Mouse (Mus musculus) liver, postnatal 0 days (tissue): ENCODE measurements at regions not wholly inside any gene's neighbourhood (a gene's known extent, or its start where the extent isn't known, plus 50 kb on each side); places are given as distances from the start of the nearest gene placed in this dataset.

Source experiments
- ATAC-seq: fragments of 200-750 bp; cut with Nextera tagmentation; 2 replicates; pipeline ENCODE4 v1.8.0; 2017; ENCODE audit warnings: mild to moderate bottlenecking, moderate library complexity
- DNase-seq: peaks from one replicate; pipeline ENCODE4 v3.0.0-alpha.2; 2016
- H3K27ac ChIP-seq: fragments of 300-500 bp; sonication (generic); 2 replicates; pipeline ENCODE4 v1.5.1; 2014; ENCODE audit warnings: antibody characterized with exemption, moderate library complexity, mild to moderate bottlenecking, low read depth
- H3K27me3 ChIP-seq: fragments of 300-500 bp; sonication (generic); 2 replicates; pipeline ENCODE4 v1.6.1; 2014; ENCODE audit warnings: low read length, control low read depth, mixed read lengths; ENCODE audit not compliant: insufficient read depth
- H3K36me3 ChIP-seq: fragments of 300-500 bp; sonication (generic); replicated peaks from 2 replicates; pipeline ENCODE4 v1.6.1; 2014; ENCODE audit warnings: mild to moderate bottlenecking, control low read depth, low read length, moderate library complexity, mixed read lengths; ENCODE audit not compliant: insufficient read depth
- H3K4me1 ChIP-seq: fragments of 300-500 bp; sonication (generic); 2 replicates; pipeline ENCODE4 v1.6.1; 2014; ENCODE audit warnings: antibody characterized with exemption, mild to moderate bottlenecking, control low read depth; ENCODE audit not compliant: insufficient read depth
- H3K4me2 ChIP-seq: fragments of 300-500 bp; sonication (generic); 2 replicates; pipeline ENCODE4 v1.6.1; 2014; ENCODE audit warnings: low read depth, mild to moderate bottlenecking, low read length, moderate library complexity, mixed read lengths
- H3K4me3 ChIP-seq: fragments of 300-500 bp; sonication (generic); 2 replicates; pipeline ENCODE4 v1.5.1; 2014; ENCODE audit warnings: low read depth, low read length
- H3K9ac ChIP-seq: fragments of 300-500 bp; sonication (generic); replicated peaks from 2 replicates; pipeline ENCODE4 v1.6.1; 2014; ENCODE audit warnings: mild to moderate bottlenecking, moderate library complexity
- H3K9me3 ChIP-seq: fragments of 300-500 bp; sonication (generic); 2 replicates; pipeline ENCODE4 v1.6.1; 2016; ENCODE audit warnings: mild to moderate bottlenecking, control low read depth, low read length, mixed read lengths
- CTCF ChIP-seq: sonication (generic); IDR thresholded peaks from 2 replicates; pipeline ENCODE4 v1.5.1; 2016; ENCODE audit warnings: antibody characterized with exemption, low read depth
- EP300 ChIP-seq: IDR thresholded peaks from 2 replicates; pipeline ENCODE4 v1.6.1; 2016; ENCODE audit warnings: antibody characterized with exemption, low read depth, mild to moderate bottlenecking
- WGBS: fragments of 180-500 bp; shearing (Covaris S2); extraction: QIAGEN DNeasy Blood & Tissue Kit; methylation state at CpG from one replicate; pipeline ENCODE4 v1.1.7; 2014; ENCODE audit not compliant: insufficient replicate concordance; 5-methylcytosine and 5-hydroxymethylcytosine counted together

DNA sequence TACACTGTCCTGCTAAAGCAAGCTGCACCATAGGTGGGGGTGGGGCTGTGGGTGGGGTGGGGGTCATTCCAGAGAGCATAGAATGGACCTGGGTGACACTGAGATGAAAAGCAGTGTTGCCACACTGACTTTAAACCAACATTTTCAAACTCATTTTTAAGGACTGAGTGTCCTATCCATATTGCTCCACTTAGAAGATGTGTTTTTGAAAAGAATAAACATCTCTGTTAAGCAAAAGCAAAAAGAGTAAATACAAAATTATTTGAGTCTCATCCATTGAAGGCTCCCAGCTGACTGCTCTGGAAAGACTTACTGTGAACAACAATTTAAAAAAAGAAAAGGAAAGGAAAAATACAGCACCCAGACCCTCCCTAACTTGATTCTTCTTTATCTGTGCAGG is 202.3 kb upstream of the Usp24 start:
- no peaks in the 10 kb centered on the region for H3K27me3 ChIP-seq
- no peak for DNase-seq
- H3K27ac ChIP-seq = no peak overlapping the region
- H3K9ac ChIP-seq = no peak overlapping the region
- no peaks in the 10 kb centered on the region for H3K4me1 ChIP-seq
- H3K9me3 ChIP-seq = no peaks in the 10 kb centered on the region
- TF ChIP-seq CTCF (no peak), EP300 (no peak)
- no peaks in the 10 kb centered on the region for H3K36me3 ChIP-seq
- H3K4me2 ChIP-seq = no peak overlapping the region
- no peak for ATAC-seq
- no peak overlapping the region for H3K4me3 ChIP-seq

DNA sequence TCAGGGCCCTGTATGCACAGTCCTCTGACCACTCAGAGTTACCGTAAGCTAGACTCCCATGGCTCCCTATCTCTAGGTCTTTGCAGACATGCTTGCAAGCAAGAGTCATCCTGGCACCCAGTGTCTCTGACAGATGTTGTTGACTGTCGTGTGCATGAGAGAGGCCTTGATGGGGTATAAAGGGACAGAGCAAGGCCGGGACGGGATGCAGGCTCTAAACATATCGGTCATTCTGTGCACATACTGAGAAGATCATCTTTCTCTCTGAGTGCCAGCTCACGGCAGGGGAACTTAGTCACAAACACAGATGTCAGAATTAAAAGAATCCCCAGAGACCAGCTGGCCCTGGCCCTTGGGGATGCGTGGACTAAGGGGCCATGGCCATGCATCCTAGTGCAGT is 199.4 kb upstream of the Usp24 start:
- WGBS = 80% methylated on average over 7 of the region's 7 CpGs
- no peak overlapping the region for H3K4me3 ChIP-seq
- no peak overlapping the region for H3K27ac ChIP-seq
- no peaks in the 10 kb centered on the region for H3K27me3 ChIP-seq
- TF ChIP-seq EP300 = no peak
- no peak for TF ChIP-seq CTCF
- H3K4me1 ChIP-seq = no peaks in the 10 kb centered on the region
- no peaks in the 10 kb centered on the region for H3K36me3 ChIP-seq
- H3K9me3 ChIP-seq = no peaks in the 10 kb centered on the region
- ATAC-seq (no peak), DNase-seq (no peak)
- H3K9ac ChIP-seq = no peak overlapping the region
- no peak overlapping the region for H3K4me2 ChIP-seq

DNA sequence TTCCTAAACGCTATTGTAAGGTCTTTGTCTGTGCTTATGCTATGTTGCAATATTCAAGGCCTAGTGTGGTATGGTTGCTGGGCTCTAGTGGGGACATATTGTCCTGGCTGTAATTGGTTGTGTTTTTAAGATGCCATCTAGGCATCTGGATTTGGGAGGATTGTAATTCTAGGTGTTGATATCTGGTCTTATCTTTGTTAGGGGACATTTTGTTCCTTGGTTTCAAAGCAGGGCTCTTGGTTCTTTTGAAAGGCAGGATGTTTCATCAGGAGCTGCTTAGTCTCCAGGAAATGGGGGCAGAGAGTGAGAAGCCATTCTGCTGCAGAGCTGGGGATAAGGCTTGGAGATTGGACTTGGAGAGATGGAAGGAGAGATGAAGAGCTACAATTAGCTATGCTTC is 194.7 kb upstream of the Usp24 start:
- no peak overlapping the region for H3K4me2 ChIP-seq
- no peaks in the 10 kb centered on the region for H3K9me3 ChIP-seq
- 60% methylated on average over 1 of the region's 1 CpGs for WGBS
- no peak overlapping the region for H3K9ac ChIP-seq
- H3K4me1 ChIP-seq = no peaks in the 10 kb centered on the region
- DNase-seq (no peak), ATAC-seq (no peak)
- H3K27me3 ChIP-seq = no peaks in the 10 kb centered on the region
- no peaks in the 10 kb centered on the region for H3K36me3 ChIP-seq
- no peak overlapping the region for H3K27ac ChIP-seq
- no peak overlapping the region for H3K4me3 ChIP-seq
- TF ChIP-seq CTCF (no peak), EP300 (peak; percentile 66)

- TF ChIP-seq CTCF = no peak
- TF ChIP-seq EP300 = no peak
- no peak for DNase-seq
- H3K9me3 ChIP-seq = no peaks in the 10 kb centered on the region
- no peaks in the 10 kb centered on the region for H3K27me3 ChIP-seq
- no peak for ATAC-seq
- no peaks in the 10 kb centered on the region for H3K4me1 ChIP-seq
- H3K36me3 ChIP-seq = no peaks in the 10 kb centered on the region
- H3K4me2 ChIP-seq = no peak overlapping the region
- 78% methylated on average over 8 of the region's 8 CpGs for WGBS
- no peak overlapping the region for H3K9ac ChIP-seq
- H3K27ac ChIP-seq = no peak overlapping the region
- H3K4me3 ChIP-seq = no peak overlapping the region
Observed at GRCm38 (mm10) chr4:106123038-106123654, 192.9 kb upstream of the Usp24 start.

DNA sequence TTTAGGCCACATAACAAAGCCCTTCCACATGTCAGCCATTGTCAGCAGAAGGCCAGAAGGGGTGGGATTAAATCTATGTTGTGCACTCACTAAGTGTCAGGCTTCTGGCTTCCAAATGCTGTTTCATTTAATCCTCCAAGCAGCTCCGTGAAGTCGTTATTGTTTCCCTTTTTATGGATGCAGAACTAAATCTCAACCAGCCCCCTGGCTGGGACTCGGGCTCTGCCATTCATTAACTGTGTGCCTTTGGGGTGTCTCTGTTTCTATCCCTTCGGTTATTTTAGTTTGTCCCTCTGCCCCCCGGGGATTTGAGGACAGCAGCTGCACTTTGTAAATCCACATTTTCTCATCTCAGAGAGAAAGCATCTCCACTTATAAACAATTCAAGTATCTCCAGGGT is 188.8 kb upstream of the Usp24 start:
- 61% methylated on average over 5 of the region's 5 CpGs for WGBS
- Histone ChIP-seq H3K9me3 (no peaks in the 10 kb centered on the region), H3K4me2 (no peak overlapping the region), H3K4me1 (no peaks in the 10 kb centered on the region), H3K9ac (no peak overlapping the region), H3K36me3 (no peaks in the 10 kb centered on the region), H3K27ac (no peak overlapping the region), H3K4me3 (no peak overlapping the region), H3K27me3 (no peaks in the 10 kb centered on the region)
- no peak for ATAC-seq
- DNase-seq = no peak
- no peak for TF ChIP-seq EP300

DNA sequence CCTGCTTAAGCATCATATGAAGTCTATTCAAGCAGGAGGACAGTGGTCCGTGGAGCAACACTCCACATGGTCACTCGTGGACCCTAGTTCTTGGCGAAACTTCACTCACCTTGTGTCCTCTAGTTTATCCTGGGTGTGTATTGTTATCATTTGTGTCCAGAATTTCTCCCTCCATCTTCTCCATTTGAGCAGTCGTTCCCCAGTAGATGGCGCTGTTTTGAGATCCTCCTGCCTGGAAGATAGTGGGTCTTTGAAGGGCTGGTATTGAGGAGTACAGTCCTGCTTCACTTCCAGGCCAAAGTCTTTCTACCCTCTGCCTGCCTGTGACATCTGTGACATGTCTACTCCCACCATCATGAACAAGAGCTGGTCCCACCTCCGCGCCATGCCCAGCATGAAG is 188.4 kb upstream of the Usp24 start:
- TF ChIP-seq EP300 (no peak), CTCF (peak; percentile 66)
- Histone ChIP-seq H3K4me1 (no peaks in the 10 kb centered on the region), H3K4me2 (no peak overlapping the region), H3K27me3 (no peaks in the 10 kb centered on the region), H3K9ac (no peak overlapping the region), H3K36me3 (no peaks in the 10 kb centered on the region), H3K9me3 (no peaks in the 10 kb centered on the region), H3K4me3 (no peak overlapping the region), H3K27ac (no peak overlapping the region)
- DNase-seq (peak; percentile 45), ATAC-seq (no peak)
- WGBS = 52% methylated on average over 7 of the region's 7 CpGs

DNA sequence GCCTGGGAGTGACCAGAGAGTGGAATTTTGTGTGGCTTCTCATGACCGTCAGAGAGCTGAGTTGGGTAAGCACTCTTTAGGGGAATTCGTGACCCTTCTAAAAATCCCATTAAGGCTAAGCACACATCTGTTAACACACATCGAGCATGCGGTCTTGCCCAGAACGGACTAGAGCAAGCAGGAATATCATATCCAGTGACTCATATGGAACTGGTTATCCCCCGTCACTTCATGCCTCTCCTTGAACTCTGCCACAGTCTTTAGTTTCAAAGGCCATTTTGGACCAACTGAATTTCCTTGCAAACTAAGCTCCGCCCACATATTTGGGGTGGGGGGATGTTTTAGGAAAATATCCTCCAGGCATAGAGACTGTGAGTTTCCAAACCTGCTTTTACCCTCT is 186.7 kb upstream of the Usp24 start:
- Histone ChIP-seq H3K9me3 (no peaks in the 10 kb centered on the region), H3K4me2 (no peak overlapping the region), H3K9ac (no peak overlapping the region), H3K27ac (no peak overlapping the region), H3K4me1 (peaks cover 2% of the 10 kb centered on the region; the same call in 1 of the 2 replicates), H3K4me3 (no peak overlapping the region), H3K27me3 (no peaks in the 10 kb centered on the region), H3K36me3 (no peaks in the 10 kb centered on the region)
- WGBS = 70% methylated on average over 7 of the region's 7 CpGs
- DNase-seq (no peak), ATAC-seq (no peak)
- TF ChIP-seq CTCF = no peak
- no peak for TF ChIP-seq EP300
